Mouse (Mus musculus) liver, postnatal 0 days (tissue): ENCODE results near the gene Zbtb3. TPM values are rescaled to one million over a fixed set of nuclear protein-coding genes. Genes with fewer than 3 reads are reported as not detected.

Experiments used
- ATAC-seq: fragments of 200-750 bp; cut with Nextera tagmentation; 2 replicates; pipeline ENCODE4 v1.8.0; 2017; ENCODE audit warnings: mild to moderate bottlenecking, moderate library complexity
- DNase-seq: peaks from one replicate; pipeline ENCODE4 v3.0.0-alpha.2; 2016
- H3K27ac ChIP-seq: fragments of 300-500 bp; sonication (generic); 2 replicates; pipeline ENCODE4 v1.5.1; 2014; ENCODE audit warnings: antibody characterized with exemption, moderate library complexity, mild to moderate bottlenecking, low read depth
- H3K27me3 ChIP-seq: fragments of 300-500 bp; sonication (generic); 2 replicates; pipeline ENCODE4 v1.6.1; 2014; ENCODE audit warnings: low read length, control low read depth, mixed read lengths; ENCODE audit not compliant: insufficient read depth
- H3K36me3 ChIP-seq: fragments of 300-500 bp; sonication (generic); replicated peaks from 2 replicates; pipeline ENCODE4 v1.6.1; 2014; ENCODE audit warnings: mild to moderate bottlenecking, control low read depth, low read length, moderate library complexity, mixed read lengths; ENCODE audit not compliant: insufficient read depth
- H3K4me1 ChIP-seq: fragments of 300-500 bp; sonication (generic); 2 replicates; pipeline ENCODE4 v1.6.1; 2014; ENCODE audit warnings: antibody characterized with exemption, mild to moderate bottlenecking, control low read depth; ENCODE audit not compliant: insufficient read depth
- H3K4me2 ChIP-seq: fragments of 300-500 bp; sonication (generic); 2 replicates; pipeline ENCODE4 v1.6.1; 2014; ENCODE audit warnings: low read depth, mild to moderate bottlenecking, low read length, moderate library complexity, mixed read lengths
- H3K4me3 ChIP-seq: fragments of 300-500 bp; sonication (generic); 2 replicates; pipeline ENCODE4 v1.5.1; 2014; ENCODE audit warnings: low read depth, low read length
- H3K9ac ChIP-seq: fragments of 300-500 bp; sonication (generic); replicated peaks from 2 replicates; pipeline ENCODE4 v1.6.1; 2014; ENCODE audit warnings: mild to moderate bottlenecking, moderate library complexity
- H3K9me3 ChIP-seq: fragments of 300-500 bp; sonication (generic); 2 replicates; pipeline ENCODE4 v1.6.1; 2016; ENCODE audit warnings: mild to moderate bottlenecking, control low read depth, low read length, mixed read lengths
- CTCF ChIP-seq: sonication (generic); IDR thresholded peaks from 2 replicates; pipeline ENCODE4 v1.5.1; 2016; ENCODE audit warnings: antibody characterized with exemption, low read depth
- EP300 ChIP-seq: IDR thresholded peaks from 2 replicates; pipeline ENCODE4 v1.6.1; 2016; ENCODE audit warnings: antibody characterized with exemption, low read depth, mild to moderate bottlenecking
- WGBS: fragments of 180-500 bp; shearing (Covaris S2); extraction: QIAGEN DNeasy Blood & Tissue Kit; methylation state at CpG from one replicate; pipeline ENCODE4 v1.1.7; 2014; ENCODE audit not compliant: insufficient replicate concordance; 5-methylcytosine and 5-hydroxymethylcytosine counted together
- polyA plus RNA-seq: library from polyadenylated mRNA; unstranded; fragments of >200 nt; fragmentation: Nextera tagmentation; extraction: Ambion mirVana; gene quantifications from 2 replicates; pipeline ENCODE4 v1.2.1, GENCODE M21; 2015

Gene Zbtb3
- polyA plus RNA-seq, 1 experiment from 2014 or later: 0.82 TPM

DNA sequence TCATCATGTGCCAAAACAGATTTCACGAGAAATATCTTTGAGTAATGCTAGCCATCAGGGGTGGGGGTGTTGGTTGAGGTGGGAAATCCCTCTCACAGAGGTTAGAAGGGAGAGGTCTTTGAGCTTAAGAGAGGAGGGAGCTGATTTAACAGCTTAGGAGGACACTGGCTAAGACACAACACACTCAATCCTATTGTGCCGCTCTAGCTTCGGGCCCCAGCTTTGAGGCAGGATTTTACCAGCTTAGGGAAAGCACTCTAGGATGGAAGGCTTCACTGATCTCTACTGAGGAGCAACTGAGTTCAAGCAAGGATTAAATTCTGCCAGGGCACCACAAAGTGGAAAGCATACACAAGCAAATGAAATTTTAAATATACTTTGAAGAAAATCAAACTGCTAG, 14.6 kb downstream of the Zbtb3 start:
- Histone ChIP-seq H3K27me3 (no peaks in the 10 kb centered on the region), H3K4me3 (no peak overlapping the region), H3K9ac (no peak overlapping the region), H3K36me3 (peaks cover 28% of the 10 kb centered on the region), H3K4me2 (peak overlapping the region; percentile 33; the same call in 1 of the 2 replicates), H3K9me3 (no peaks in the 10 kb centered on the region), H3K27ac (no peak overlapping the region), H3K4me1 (peaks cover 9% of the 10 kb centered on the region)
- 79% methylated on average over 3 of the region's 3 CpGs for WGBS
- no peak for TF ChIP-seq EP300
- TF ChIP-seq CTCF: no peak
- ATAC-seq (no peak), DNase-seq (no peak)

DNA sequence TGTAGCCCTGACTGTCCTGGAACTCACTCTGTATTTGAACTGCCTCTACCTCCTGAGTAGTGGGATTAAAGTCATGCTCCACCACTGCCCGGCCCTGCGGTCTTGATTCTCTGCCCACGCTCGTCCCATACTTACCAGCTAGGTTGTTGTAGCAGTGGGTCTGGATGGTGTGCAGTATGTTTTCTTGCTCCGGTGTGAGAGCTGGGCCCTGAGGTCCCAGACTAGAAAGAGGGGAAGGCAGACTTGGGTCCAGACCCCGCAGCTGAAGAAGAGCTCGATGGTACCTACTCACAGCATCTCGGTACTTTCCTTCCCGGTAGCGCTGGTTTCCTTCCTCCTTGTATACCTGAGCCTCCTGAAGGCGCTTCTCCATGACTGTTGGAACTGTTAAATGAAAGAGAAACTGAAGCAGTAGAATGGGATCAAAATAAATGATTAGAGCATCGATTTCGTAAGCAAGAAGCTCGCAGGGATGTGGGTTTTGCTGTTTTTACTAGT, 16.0 kb downstream of the Zbtb3 start:
- Histone ChIP-seq H3K9me3 (no peaks in the 10 kb centered on the region), H3K9ac (peak overlapping the region; percentile 94), H3K4me2 (peak overlapping the region; percentile 87), H3K36me3 (peaks cover 29% of the 10 kb centered on the region), H3K27me3 (no peaks in the 10 kb centered on the region), H3K27ac (peak overlapping the region; percentile 99), H3K4me1 (peaks cover 22% of the 10 kb centered on the region), H3K4me3 (peak overlapping the region; percentile 98)
- DNase-seq (no peak), ATAC-seq (no peak)
- no peak for TF ChIP-seq CTCF
- TF ChIP-seq EP300: no peak
- 15% methylated on average over 14 of the region's 14 CpGs for WGBS

DNA sequence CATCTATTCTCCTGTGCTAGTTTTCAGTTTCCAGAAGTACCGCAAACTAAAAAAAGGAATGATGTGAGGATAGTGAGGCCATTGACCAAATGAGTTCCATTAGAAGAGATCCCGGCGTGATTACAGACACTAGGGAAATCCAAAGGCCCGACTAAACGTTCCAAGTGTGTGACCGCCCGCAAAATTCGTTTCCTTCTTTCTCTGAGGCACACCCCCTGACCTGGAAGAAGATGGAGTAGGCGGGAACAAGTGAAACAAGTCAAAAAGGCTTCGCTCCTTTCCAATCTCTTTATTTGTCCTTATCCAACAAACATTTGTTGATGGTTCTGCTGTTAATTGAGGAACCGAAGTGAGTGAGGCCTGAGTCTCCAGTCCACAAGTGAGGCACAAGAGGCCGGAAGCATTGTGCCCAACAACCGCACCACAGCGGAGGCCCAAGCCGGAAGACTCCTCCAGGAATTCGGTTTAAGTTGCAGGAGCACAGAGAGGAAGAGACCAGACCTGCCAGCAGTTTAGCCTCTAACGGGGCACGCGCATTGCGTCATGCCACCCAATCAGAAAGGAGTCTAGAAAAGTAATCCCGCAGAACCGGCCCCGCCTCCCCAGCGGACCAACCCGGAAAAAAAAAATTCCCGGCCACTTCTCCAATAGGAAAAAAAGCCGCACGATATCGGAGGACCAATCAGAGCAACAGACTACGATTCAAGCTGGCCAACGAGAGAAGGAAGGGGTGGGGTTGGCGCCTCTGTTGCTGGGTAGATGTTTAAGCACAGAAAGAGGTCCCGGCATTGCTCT, 16.6 kb downstream of the Zbtb3 start, which contains the start of gene Ttc9c:
Gene Ttc9c (minus strand): TSS at position 533 of the 795 bp plus-strand sequence.
- Histone ChIP-seq H3K4me3 (peak within 1 kb of the TSS; percentile 98), H3K9ac (peak within 1 kb of the TSS; percentile 94), H3K27ac (peak within 1 kb of the TSS; percentile 99), H3K27me3 (no peaks in the 10 kb centered on the region), H3K4me2 (peak within 1 kb of the TSS; percentile 87), H3K4me1 (peaks cover 22% of the 10 kb centered on the region), H3K36me3 (peaks cover 29% of the 10 kb centered on the region), H3K9me3 (no peaks in the 10 kb centered on the region)
- no peak for TF ChIP-seq CTCF
- no peak; the same call in 1 of the 2 replicates for TF ChIP-seq EP300
- WGBS: under 1% methylated on average over 33 of the region's 33 CpGs
- peak; percentile 83 for ATAC-seq
- DNase-seq: peak; percentile 95

DNA sequence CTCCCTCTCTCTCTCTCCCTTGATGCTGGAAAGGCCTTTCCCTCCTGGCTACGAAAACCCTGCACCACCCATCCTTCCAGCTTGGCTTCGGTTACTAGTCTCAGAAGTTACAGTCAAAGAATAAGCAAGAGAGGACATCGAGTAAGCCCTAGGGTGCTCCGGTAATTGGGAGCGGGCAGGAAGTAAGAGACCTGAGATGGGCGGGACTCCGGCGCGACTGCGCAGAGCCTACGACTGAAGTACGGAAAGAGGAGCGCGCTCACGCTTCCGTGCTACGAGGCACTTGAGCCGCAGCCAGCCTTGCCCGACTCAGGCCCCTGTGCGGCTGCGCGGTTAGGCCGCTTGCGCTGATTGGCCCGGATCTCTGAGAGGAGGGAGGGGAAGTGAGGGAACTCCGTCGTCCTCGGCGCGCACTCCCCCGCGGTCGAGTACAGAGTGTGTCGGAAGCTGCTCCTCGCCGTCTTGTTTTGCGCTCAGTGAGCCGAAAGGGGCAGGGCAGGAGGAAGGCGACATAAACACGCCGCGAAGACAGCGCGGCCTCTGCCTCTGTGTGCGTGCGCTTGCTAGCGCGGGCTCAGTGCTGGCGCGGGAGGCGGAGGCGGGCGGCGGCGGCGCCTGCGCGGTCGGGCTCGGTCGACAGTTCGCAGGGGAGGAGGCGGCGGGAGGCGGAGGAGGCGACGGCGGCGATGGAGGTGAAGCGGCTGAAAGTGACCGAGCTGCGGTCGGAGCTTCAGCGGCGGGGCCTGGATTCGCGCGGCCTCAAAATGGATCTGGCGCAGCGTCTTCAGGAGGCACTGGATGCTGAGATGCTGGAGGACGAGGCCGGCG, 17.5 kb downstream of the Zbtb3 start, which contains the start of gene Hnrnpul2:
Gene Hnrnpul2 (plus strand): TSS at position 415 of the 828 bp plus-strand sequence.
- H3K4me2 ChIP-seq: peak within 1 kb of the TSS; percentile 87
- H3K36me3 ChIP-seq: peaks cover 30% of the 10 kb centered on the region
- peak; percentile 92 for ATAC-seq
- H3K9ac ChIP-seq: peak within 1 kb of the TSS; percentile 94
- H3K27me3 ChIP-seq: no peaks in the 10 kb centered on the region
- H3K4me3 ChIP-seq: peak within 1 kb of the TSS; percentile 98
- no peaks in the 10 kb centered on the region for H3K9me3 ChIP-seq
- WGBS: under 1% methylated on average over 65 of the region's 83 CpGs
- H3K27ac ChIP-seq: peak within 1 kb of the TSS; percentile 99
- peaks cover 22% of the 10 kb centered on the region for H3K4me1 ChIP-seq
- 0 out of 2 replicates have a peak, but pooled peaks have one; percentile 49 for TF ChIP-seq EP300
- TF ChIP-seq CTCF: peak; percentile 8; the same call in 1 of the 2 replicates
- peak; percentile 97 for DNase-seq

DNA sequence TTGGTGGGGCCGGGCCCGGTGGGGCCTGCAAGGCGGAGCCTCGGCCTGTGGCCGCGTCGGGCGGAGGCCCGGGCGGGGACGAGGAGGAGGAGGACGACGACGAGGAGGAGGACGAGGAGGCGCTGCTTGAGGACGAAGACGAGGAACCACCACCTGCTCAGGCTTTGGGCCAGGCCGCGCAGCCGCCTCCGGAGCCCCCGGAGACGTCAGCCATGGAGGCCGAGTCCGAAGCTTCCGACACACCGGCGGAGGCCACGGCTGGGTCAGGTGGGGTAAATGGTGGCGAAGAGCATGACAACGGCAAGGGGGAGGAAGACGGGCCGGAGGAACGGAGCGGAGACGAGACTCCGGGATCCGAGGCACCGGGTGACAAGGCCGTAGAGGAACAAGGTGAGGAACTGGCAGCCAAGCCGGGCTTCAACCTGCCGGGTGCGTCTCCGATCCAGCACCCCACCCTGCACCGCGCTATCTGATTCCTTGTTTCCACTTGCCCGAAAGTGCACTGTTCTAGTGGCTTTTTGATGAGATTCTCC, 18.1 kb downstream of the Zbtb3 start:
- peak overlapping the region; percentile 99 for H3K27ac ChIP-seq
- WGBS: under 1% methylated on average over 47 of the region's 48 CpGs
- TF ChIP-seq EP300 (no peak), CTCF (no peak)
- ATAC-seq (peak; percentile 18), DNase-seq (peak; percentile 67)
- peaks cover 22% of the 10 kb centered on the region for H3K4me1 ChIP-seq
- peak overlapping the region; percentile 87 for H3K4me2 ChIP-seq
- no peaks in the 10 kb centered on the region for H3K9me3 ChIP-seq
- peaks cover 33% of the 10 kb centered on the region for H3K36me3 ChIP-seq
- H3K4me3 ChIP-seq: peak overlapping the region; percentile 98
- H3K27me3 ChIP-seq: no peaks in the 10 kb centered on the region
- peak overlapping the region; percentile 94 for H3K9ac ChIP-seq
